Mouse (Mus musculus) ovary, postnatal 36 days (tissue): ENCODE results near the gene Fndc3b.
"Not testable (repeated sequence)": the region's sequence is repeated elsewhere in the genome, so short reads cannot be mapped to it uniquely, and the experiment has no call there.

Experiments used
- DNase-seq: peaks from one replicate; pipeline ENCODE4 v3.0.0; 2022; ENCODE audit warnings: low spot score, mixed read lengths

The Fndc3b gene

DNA sequence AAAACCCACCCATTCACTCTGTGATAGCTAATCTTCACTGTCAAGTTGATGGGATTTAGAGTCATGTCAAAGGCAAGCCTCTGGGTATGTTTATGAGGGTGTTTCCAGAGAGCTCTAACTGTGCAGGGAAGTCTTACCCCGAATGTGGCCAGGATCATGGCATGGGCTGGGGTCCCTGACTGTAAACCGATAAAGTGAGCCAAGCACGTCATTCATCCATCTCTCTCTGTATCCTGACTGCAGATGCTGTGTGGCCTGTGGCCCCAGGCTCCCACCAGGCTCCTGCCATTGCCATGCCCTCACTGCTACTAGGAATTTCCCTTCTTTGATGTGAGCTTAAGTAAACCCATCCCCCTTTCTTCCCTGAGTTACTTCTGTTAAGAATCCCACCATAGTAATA, 297.5 kb downstream of the Fndc3b start:
- DNase-seq, result no peak

GRCm38 (mm10) chr3:27411286-27411685, 299.8 kb downstream of the Fndc3b start:
- no peak for DNase-seq

GRCm38 (mm10) chr3:27408564-27408963, 302.5 kb downstream of the Fndc3b start:
- DNase-seq, result no peak

DNA sequence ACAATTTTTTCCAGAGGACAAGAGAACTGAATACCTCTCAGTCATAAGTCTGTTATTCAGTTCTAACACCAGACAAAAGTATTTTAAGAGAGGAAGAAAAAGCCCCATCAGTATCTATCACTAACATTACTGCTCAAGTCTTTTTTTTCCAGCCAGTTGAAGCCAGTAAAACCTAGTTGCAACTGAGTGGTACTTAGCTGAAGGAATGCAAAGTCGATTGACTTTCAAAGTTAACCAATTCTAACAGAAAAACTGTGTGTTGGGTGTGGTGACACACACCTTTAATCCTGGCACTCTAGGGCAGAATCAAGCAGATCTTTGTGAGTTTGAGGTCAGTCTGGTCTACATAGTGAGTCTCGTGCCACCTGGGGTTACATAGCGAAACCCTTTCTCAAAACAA, 304.7 kb downstream of the Fndc3b start:
- DNase-seq, result no peak

- not testable (repeated sequence) for DNase-seq
These were observed 310.1 kb downstream of the Fndc3b start for GRCm38 (mm10) chr3:27400996-27401395.

DNA sequence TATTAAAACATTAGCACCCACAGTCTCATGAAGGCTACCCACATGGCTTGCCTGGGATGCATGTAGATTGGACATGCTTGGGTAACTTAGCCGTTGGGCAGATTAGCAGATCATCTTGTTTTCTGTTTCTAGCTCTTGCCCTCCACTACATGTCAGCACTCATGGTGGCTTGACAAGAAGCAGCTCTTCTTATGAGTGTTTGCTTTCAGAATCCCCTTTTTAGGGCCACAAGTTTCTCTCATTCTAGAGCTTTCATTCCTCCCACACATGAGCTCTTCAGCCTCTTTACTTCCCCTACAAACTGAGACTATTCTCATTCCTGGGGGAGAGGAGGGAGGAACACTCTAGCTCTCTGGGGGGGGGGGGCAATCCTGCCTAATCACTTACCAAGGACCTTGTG, 321.2 kb downstream of the Fndc3b start:
- no peak for DNase-seq

DNA sequence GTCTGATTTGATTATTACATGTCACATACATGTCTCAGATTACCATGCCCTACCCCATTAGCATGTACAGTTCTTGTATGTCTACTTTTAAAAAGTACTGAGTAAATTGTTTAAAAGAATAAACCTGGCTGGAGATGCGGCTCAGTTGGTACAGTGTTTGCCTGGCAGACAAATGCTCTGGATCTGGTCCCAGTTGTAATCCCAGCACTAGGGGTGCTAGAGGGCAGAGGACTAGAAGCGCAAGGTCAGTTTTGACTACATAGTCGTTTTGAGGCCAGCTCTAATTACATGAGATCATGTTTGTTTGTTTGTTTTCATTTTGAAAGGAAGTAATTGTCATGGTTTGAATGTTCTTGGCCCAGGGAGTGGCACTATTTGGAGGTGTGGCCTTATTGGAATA, 326.3 kb downstream of the Fndc3b start:
- no peak for DNase-seq

- DNase-seq, result no peak
These were observed 333.2 kb downstream of the Fndc3b start for GRCm38 (mm10) chr3:27377935-27378334.

DNA sequence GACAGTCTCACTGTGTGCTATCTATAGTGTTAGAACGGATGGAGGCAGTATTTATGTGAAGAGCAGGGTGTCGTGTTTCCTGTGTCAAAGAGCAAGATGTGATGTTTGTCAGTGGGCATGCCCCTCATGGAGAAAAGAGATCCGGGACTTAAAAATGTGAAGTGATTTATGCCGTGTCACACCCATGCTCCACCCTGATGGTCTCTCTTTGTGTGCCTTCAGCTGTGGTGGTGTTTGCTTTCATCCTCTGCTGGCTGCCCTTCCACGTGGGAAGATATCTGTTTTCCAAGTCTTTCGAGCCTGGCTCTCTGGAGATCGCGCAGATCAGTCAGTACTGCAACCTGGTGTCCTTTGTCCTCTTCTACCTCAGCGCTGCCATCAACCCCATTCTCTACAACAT, 336.7 kb downstream of the Fndc3b start:
- DNase-seq, result no peak

DNA sequence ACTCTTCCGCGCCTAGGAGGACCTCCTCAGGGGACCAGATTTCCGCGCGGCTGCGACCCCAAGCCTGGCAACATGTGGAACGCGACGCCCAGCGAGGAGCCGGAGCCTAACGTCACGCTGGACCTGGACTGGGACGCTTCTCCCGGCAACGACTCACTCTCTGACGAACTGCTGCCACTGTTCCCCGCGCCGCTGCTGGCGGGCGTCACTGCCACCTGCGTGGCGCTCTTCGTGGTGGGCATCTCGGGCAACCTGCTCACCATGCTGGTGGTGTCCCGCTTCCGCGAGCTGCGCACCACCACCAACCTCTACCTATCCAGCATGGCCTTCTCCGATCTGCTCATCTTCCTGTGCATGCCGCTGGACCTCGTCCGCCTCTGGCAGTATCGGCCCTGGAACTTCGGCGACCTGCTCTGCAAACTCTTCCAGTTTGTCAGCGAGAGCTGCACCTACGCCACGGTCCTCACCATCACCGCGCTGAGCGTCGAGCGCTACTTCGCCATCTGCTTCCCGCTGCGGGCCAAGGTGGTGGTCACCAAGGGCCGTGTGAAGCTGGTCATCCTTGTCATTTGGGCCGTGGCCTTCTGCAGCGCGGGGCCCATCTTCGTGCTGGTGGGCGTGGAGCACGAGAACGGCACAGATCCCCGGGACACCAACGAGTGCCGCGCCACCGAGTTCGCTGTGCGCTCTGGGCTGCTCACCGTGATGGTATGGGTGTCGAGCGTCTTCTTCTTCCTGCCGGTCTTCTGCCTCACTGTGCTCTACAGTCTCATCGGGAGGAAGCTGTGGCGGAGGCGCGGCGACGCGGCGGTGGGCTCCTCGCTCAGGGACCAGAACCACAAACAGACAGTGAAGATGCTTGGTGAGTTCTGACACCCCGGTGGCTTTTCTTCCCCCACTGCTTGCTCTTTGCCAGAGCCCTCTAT, 339.1 kb downstream of the Fndc3b start:
- no peak for DNase-seq

DNA sequence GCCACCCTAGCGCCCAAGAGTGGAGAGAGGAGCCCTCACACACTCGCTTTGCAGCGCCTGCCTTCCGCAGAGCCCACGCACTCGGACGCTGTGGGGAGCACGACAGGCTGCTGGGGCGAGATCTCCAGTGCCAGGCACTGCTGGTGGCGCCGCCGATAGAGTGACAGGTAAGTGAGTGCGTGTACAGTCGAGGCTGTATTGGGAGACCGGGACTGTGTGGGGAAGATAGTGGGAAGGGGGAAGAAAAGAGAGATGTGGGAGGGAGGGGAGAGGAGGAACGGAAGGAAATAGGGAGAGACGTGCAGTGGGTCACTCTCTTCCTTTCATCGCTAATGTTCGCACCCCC, 339.9 kb downstream of the Fndc3b start, which contains the start of gene Ghsr:
Gene Ghsr, plus strand, starts transcription at position 76 of the 346 bp plus-strand sequence.
- no peak for DNase-seq

GRCm38 (mm10) chr3:27370582-27371275, 340.4 kb downstream of the Fndc3b start:
- no peak for DNase-seq

- DNase-seq, result peak; percentile 51
These were observed 341.0 kb downstream of the Fndc3b start for GRCm38 (mm10) chr3:27370125-27370524.
